In genomic region chr12:39510073-39510812, GRCm38 (mm10) we compare ENCODE assay signal across 8 mouse cellular contexts.
A peak's percentile ranks its signal among the peaks of the same experiment; 100 is the strongest.
DNase-seq lines count a peak whose midpoint lies in the region; ATAC-seq and TF ChIP-seq lines count a peak whose summit lies in the region.

No protein-coding gene starts in this region.

- peak; percentile 58 for DNase-seq in gastrocnemius, adult 18-20 months (ENCODE audit: low spot score)
- no peak for DNase-seq in gastrocnemius, postnatal 25 days
- DNase-seq in cerebellum, adult 2 months: peak; percentile 61 to 66
- peak; percentile 90 for DNase-seq in forebrain, postnatal 0 days
- DNase-seq in hindbrain, embryonic 14.5 days (ENCODE audit: low spot score): peak; percentile 91
- peak; percentile 70 to 71 for DNase-seq in layer of hippocampus, postnatal 10 days (ENCODE audit: low spot score in 2 of 2)
- DNase-seq in right cerebral cortex, postnatal 25 days: peak; percentile 70

- no peak overlapping the region for H3K9ac ChIP-seq in forebrain, postnatal 0 days
- peak overlapping the region; percentile 37; the same call in 1 of the 2 replicates for H3K9ac ChIP-seq in hindbrain, embryonic 14.5 days

- no peak for TF ChIP-seq POLR2A in cerebellum, adult 2 months (IDR thresholded peaks at IDR 0.05; ENCODE audit: borderline replicate concordance, insufficient read depth, low read length)

- peak; percentile 97 for ATAC-seq in forebrain, postnatal 0 days
- ATAC-seq in hindbrain, embryonic 14.5 days (ENCODE audit: low FRiP score): peak; percentile 92
- ATAC-seq in megakaryocyte, adult 5-6 weeks (ENCODE audit: poor library complexity, severe bottlenecking): peak; percentile 84

- no peak overlapping the region for H3K4me3 ChIP-seq in cerebellum, adult 2 months (replicated peaks; ENCODE audit: insufficient read depth, low read depth, low read length)
- H3K4me3 ChIP-seq in forebrain, postnatal 0 days (ENCODE audit: low read depth, low read length): 0 out of 2 replicates have a peak overlapping the region, but pooled peaks have one; percentile 11
- H3K4me3 ChIP-seq in hindbrain, embryonic 14.5 days (replicated peaks; ENCODE audit: low read length): peak overlapping the region; percentile 17

- 17% methylated on average over 13 of the region's 13 CpGs for WGBS in cerebellum, adult 2 months
- 11% methylated on average over 13 of the region's 13 CpGs for WGBS in forebrain, postnatal 0 days
- 12% methylated on average over 13 of the region's 13 CpGs for WGBS in hindbrain, embryonic 14.5 days

- peak; percentile 69; the same call in 1 of the 2 replicates for TF ChIP-seq CTCF in cerebellum, adult 2 months (IDR thresholded peaks at IDR 0.05; ENCODE audit: borderline replicate concordance, insufficient read depth, low read depth, low read length)
- peak; percentile 98 for TF ChIP-seq CTCF in forebrain, postnatal 0 days (IDR thresholded peaks at IDR 0.05; ENCODE audit: low read depth)

- no peaks in the 10 kb centered on the region for H3K27me3 ChIP-seq in cerebellum, adult 2 months (ENCODE audit: control insufficient read depth, insufficient read depth, low read length)
- no peaks in the 10 kb centered on the region for H3K27me3 ChIP-seq in forebrain, postnatal 0 days (ENCODE audit: insufficient read depth, low read length)
- H3K27me3 ChIP-seq in hindbrain, embryonic 14.5 days (ENCODE audit: control insufficient read depth, insufficient read depth, low read length): no peaks in the 10 kb centered on the region

- no peaks in the 10 kb centered on the region for H3K36me3 ChIP-seq in forebrain, postnatal 0 days (ENCODE audit: insufficient read depth)
- H3K36me3 ChIP-seq in hindbrain, embryonic 14.5 days (replicated peaks; ENCODE audit: control insufficient read depth, insufficient read depth): no peaks in the 10 kb centered on the region

- H3K4me2 ChIP-seq in forebrain, postnatal 0 days (ENCODE audit: low read depth): peak overlapping the region; percentile 48
- peak overlapping the region; percentile 50 for H3K4me2 ChIP-seq in hindbrain, embryonic 14.5 days (replicated peaks)

- H3K27ac ChIP-seq in cerebellum, adult 2 months (ENCODE audit: insufficient read depth, low read length): no peak overlapping the region
- H3K27ac ChIP-seq in forebrain, postnatal 0 days (ENCODE audit: low read depth, low read length): no peak overlapping the region
- H3K27ac ChIP-seq in hindbrain, embryonic 14.5 days: no peak overlapping the region

- no peaks in the 10 kb centered on the region for H3K9me3 ChIP-seq in forebrain, postnatal 0 days (ENCODE audit: low read length)
- H3K9me3 ChIP-seq in hindbrain, embryonic 14.5 days (ENCODE audit: control insufficient read depth, low read length): no peaks in the 10 kb centered on the region

- no peaks in the 10 kb centered on the region for H3K4me1 ChIP-seq in cerebellum, adult 2 months (ENCODE audit: control insufficient read depth, insufficient read depth, low read length)
- H3K4me1 ChIP-seq in forebrain, postnatal 0 days (ENCODE audit: insufficient read depth): no peaks in the 10 kb centered on the region
- H3K4me1 ChIP-seq in hindbrain, embryonic 14.5 days (replicated peaks; ENCODE audit: control insufficient read depth, insufficient read depth, low read length): no peaks in the 10 kb centered on the region
